Mouse (Mus musculus): ENCODE data around the gene Ephb1.

Gene Ephb1

GRCm38 (mm10) chr9:101990032-101990431 lies 364.5 kb downstream of the Ephb1 start:
- DNase-seq (ENCODE audit: low read depth): no peak

DNA sequence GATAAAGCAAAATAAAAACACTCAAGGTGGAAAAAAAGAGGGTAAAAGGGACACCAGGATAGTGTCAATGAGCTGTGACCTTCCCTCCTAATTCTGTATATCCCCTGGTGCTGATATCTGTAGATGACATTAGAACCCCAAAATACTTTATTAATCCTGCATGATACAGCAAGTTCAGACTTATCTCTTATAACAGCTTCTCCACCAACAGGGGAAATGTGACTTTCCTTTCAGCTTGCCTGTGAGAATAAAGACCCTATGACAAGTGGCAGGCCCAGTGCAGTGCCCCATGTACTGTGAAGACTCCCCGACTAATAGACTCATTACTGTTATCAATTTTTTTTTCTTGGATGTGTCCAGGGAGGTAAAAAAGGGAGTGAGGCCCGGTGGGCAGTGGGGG lies 367.6 kb downstream of the Ephb1 start:
- DNase-seq (ENCODE audit: low read depth): no peak

- no peak for DNase-seq (ENCODE audit: low read depth)
Measured at GRCm38 (mm10) chr9:101982378-101982777, 372.1 kb downstream of the Ephb1 start.

DNA sequence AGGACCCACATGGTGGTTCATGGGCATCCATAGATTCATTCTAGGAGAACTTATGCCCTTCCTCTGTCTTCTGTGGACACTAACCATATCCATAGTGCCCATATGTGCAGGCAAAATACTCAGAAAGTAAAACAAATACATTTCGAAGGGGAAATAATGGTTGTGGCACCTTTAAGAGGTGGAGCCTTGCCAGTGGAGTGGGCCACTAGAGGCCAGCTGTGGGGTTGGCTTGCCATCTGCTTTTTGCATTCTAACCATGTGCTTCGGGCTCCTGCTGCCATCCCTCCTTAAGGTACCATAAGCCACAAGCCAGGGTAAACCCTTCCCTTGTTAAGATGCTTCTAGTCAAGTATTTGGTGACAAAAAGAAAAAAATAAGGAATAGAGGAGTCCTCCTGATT lies 373.3 kb downstream of the Ephb1 start:
- no peak for DNase-seq (ENCODE audit: low read depth)

DNA sequence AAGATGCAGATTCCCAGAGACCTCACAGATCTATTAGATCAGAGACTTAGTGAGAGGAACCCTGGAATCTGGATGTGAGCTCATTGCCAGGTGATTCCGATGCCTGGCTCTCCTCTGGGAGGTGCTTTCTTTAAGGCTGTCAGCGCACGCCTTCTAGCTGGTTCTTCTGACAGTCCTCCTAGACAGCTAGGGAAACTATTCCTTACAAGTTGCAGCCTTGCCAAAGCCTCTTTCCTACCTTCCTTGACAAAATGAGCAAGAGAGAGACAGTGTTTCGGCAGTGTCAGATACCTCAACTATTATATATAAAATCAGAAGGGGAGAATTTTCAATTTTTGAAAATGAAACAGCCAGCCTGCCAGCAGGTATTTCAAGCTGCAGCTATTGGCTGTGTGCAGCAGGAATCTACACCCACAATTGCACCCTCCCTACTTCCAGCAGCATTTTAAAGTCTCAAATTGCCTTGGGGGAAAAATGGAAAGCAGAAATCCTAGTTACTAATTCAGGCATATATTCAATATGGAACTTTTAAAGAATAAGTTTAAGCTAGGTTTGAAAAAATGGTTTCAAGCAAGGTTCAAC lies 377.5 kb downstream of the Ephb1 start:
- no peak for DNase-seq (ENCODE audit: low read depth)

GRCm38 (mm10) chr9:101972314-101972713 lies 382.2 kb downstream of the Ephb1 start:
- DNase-seq (ENCODE audit: low read depth): no peak

GRCm38 (mm10) chr9:101971806-101972205 lies 382.7 kb downstream of the Ephb1 start:
- DNase-seq (ENCODE audit: low read depth): no peak

GRCm38 (mm10) chr9:101956228-101956627 lies 398.3 kb downstream of the Ephb1 start:
- DNase-seq (ENCODE audit: low read depth): no peak

- no peak for DNase-seq (ENCODE audit: low read depth)
Measured at GRCm38 (mm10) chr9:101954529-101954928, 400.0 kb downstream of the Ephb1 start.

DNA sequence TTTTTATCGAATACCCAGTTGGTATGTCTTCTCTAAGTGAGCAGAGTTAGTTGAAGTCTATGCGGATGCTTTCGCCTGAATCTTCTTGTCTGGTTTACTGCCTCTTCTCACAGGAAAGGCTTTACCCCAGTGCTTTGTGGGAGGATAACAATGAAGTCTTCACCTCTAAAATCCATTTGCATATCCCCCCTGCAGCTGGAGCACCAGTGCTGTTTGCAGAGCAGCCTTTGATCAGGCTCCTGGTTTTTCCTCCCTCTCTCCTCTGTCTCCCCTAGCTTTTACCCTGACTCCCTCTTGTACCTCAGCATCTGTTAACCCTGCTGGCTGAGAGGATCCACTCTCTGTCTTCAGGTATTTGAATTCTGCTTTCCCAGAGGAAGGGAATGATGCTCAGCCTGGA lies 404.4 kb downstream of the Ephb1 start:
- DNase-seq (ENCODE audit: low read depth): no peak

DNA sequence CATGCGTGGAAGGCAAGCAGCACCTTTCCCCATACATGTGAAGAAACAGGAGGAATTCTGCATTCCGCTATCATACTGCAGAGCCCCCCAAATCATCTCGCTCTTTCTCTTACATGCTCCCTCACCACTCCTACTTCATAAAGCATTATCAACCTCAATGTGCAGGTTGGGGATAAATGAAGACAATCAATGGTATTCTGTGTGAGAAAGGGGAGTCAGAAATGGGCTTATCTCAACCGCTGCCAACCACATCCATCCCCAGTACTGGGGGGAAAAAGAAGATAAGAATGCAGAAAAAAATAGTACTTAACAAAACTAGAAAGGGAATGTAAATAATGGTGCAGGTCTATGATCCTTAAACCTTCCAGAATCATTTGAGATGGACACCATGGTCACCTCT lies 408.7 kb downstream of the Ephb1 start:
- DNase-seq (ENCODE audit: low read depth): peak; percentile 13

DNA sequence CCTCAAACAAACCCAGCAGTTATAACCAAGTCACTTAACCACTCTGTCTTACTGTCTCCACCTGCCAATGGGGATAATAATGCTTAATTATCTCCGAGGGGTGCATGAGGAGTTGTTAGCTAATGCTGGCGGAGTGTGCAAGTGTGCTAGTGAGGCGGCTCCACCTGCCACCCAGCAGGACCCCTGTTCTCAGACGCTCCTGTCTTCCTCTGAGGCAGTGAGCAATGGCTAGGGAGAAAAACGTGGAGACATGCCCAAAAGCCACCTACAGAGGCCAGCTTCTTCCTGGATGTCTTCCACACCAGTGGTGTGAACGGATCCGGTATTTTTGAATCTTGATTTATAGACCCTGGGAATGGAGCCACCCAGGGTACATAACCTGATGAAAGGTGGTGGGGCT lies 409.2 kb downstream of the Ephb1 start:
- no peak for DNase-seq (ENCODE audit: low read depth)

DNA sequence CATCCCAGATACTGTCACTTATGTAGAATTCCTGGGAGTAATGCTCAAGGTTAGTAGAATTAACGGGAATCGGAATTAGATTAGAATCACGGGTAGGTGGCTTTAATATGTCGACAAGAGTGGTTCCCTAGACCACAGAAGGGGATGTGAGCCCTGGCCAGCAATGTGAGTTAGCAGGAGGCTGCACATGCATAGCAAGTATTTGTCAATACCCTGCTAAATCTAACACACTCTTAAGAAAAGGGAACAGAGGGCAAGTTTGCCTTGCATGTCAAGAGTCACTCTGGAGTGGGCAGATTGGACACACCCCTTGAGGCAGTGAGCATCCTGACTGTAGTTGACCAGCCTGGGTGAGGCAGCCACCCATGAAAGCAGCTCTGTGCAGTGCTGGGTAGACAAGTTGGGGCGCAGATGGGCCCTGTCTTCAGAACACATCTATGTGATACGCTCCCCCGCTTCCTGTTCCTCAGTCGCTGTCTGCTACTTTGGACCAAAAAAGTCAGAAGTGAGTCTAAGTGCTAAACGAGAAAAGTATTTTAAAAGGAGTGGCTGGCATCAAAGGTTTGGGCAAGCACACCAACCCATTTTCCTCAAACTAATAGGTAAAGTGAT lies 412.3 kb downstream of the Ephb1 start:
- DNase-seq (ENCODE audit: low read depth): no peak

GRCm38 (mm10) chr9:101940182-101940581 lies 414.3 kb downstream of the Ephb1 start:
- no peak for DNase-seq (ENCODE audit: low read depth)

GRCm38 (mm10) chr9:101939006-101939405 lies 415.5 kb downstream of the Ephb1 start:
- DNase-seq (ENCODE audit: low read depth): no peak

- no peak for DNase-seq (ENCODE audit: low read depth)
Measured at GRCm38 (mm10) chr9:101938066-101938465, 416.4 kb downstream of the Ephb1 start.

DNA sequence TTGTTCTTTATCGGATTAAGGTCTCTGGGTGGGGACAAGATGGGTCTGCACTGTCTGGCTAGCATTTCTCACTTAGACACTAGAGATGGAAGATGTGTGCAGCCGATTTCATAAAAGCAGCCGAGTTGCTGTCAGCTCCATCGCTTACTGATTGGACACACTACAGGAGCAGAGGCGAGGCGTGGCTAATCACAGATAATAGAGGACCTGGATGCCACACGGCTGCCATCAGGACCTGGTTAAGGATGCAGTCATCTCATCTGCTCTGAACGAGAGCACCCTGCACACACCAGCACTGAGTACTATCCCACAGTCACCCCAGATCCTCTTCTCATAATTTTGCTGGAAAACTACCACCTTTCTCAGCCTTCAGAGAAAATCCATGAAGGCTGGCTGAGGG lies 419.6 kb downstream of the Ephb1 start:
- no peak for DNase-seq (ENCODE audit: low read depth)

- DNase-seq (ENCODE audit: low read depth): no peak
Measured at GRCm38 (mm10) chr9:101933946-101934573, 420.4 kb downstream of the Ephb1 start.

GRCm38 (mm10) chr9:101924829-101925228 lies 429.7 kb downstream of the Ephb1 start:
- no peak for DNase-seq (ENCODE audit: low read depth)

DNA sequence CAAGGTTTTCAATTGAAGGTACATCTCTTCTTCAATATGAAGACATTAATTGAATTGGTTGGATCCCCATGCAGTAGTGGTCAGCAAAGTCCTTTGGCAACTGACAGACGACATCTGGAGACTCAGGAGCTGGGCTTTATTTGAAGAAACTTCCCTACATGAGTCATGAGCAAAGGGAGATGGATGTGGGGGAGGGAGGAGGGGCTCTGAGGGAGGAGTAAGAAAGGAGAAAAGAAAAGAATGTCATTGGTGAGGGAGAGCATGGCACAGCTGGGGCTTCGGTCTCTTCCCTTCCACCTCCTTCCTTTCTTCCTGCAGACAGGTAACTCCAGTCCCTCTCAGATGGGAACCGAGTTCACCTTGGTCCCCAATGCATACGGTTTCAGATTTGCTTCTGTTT lies 431.6 kb downstream of the Ephb1 start:
- no peak for DNase-seq (ENCODE audit: low read depth)

- no peak for DNase-seq (ENCODE audit: low read depth)
Measured at GRCm38 (mm10) chr9:101919324-101919723, 435.2 kb downstream of the Ephb1 start.

GRCm38 (mm10) chr9:101918771-101919170 lies 435.7 kb downstream of the Ephb1 start:
- DNase-seq (ENCODE audit: low read depth): no peak

DNA sequence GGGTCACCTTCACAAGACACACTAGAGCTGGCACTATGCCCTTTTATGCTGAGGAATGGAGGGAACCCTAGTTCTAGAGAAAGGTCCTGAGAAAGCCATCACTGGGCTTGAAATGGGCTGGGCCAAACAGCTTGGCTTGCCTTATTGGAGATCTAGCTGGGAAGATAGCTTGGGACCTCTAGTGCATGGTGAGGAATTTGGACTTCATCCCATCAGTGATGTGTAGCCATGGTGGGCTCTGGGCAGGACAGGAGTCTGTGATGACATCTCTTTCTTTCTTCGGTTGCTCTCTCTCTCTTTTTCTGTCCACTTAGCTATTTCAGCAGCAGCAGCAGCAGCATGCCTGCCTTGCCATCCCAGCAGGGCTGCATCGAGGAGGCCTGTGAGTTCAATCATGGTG lies 439.4 kb downstream of the Ephb1 start:
- DNase-seq (ENCODE audit: low read depth): no peak

Data from c-Kit-positive CD71-positive TER-119-negative erythroid progenitor cells, embryonic 14.5 days (primary cell).